Mouse (Mus musculus): ENCODE results near the gene Nck2.

DNA sequence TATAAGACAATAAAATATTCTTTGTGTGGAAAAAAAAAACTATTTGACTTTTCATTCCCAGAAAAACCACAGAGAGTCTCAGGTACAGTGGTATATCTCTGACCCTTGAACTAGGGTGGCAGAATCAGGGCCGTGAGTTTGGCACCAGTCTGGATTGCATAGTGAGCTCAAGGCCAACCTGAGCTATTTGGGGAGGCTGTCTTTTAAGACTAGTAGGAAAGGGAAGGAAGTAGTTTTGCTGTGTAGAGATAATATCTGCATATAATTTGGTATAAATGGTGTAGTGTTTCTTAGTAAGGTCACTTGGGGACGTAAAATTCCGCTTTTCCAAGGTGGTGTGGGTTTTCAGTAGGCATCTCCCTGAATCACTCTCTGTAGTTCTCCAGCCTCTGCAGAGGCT, 62.3 kb downstream of the Nck2 start:
- TF ChIP-seq CTCF (IDR thresholded peaks at IDR 0.05; ENCODE audit: control insufficient read depth, insufficient read depth, low read length) (no peak), POLR2A (IDR thresholded peaks at IDR 0.05; ENCODE audit: borderline replicate concordance, control insufficient read depth, low read depth, low read length) (no peak)

Data from bone marrow, adult 2 months (tissue).